Mouse (Mus musculus): ENCODE data around the gene Cntnap5a.

DNA sequence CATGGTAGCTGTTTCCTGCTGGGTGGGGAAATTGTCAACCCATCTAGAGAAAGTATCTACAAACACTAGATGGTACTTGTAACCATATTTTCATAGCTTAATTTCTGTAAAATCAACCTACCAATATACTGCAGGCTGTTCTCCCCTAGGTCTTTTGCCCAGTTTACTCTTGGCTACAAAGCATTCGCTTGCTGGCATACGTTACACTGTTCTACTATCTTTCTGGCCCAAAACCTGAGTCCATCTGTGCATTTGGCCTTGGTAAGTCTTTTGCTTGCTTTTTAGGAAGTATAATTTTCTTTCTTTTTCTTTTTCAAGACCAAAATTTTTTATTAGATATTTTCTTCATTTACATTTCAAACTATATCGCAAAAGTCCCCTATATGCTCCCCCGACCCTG is 686.3 kb downstream of the Cntnap5a start:
- TF ChIP-seq POLR2A (IDR thresholded peaks at IDR 0.05; ENCODE audit: extremely low read depth, insufficient read depth, low read length) (no peak), CTCF (IDR thresholded peaks at IDR 0.05; ENCODE audit: extremely low read depth, insufficient read depth, low read length) (no peak)
